Mouse (Mus musculus): ENCODE results near the gene Gm4952. TPM values are rescaled to one million over a fixed set of nuclear protein-coding genes. Genes with fewer than 3 reads are reported as not detected.

Gene Gm4952
- polyA plus RNA-seq, 1 experiment from 2014 or later, result not detected

GRCm38 (mm10) chr19:12596290-12597072 lies 3.3 kb upstream of the Gm4952 start:
- peak; percentile 68 for ATAC-seq
- Histone ChIP-seq H3K4me1 (ENCODE audit: control insufficient read depth, insufficient read depth, low read length) (peaks cover 13% of the 10 kb centered on the region), H3K9me3 (replicated peaks; ENCODE audit: control insufficient read depth, low read length, poor library complexity, severe bottlenecking) (no peaks in the 10 kb centered on the region), H3K27ac (ENCODE audit: low read length) (peak overlapping the region; percentile 92), H3K27me3 (ENCODE audit: control insufficient read depth, insufficient read depth, low read depth, low read length) (no peaks in the 10 kb centered on the region), H3K4me3 (ENCODE audit: low read depth, low read length) (peak overlapping the region; percentile 64), H3K4me2 (ENCODE audit: low read length) (peak overlapping the region; percentile 72), H3K9ac (ENCODE audit: low read depth, low read length) (peak overlapping the region; percentile 80), H3K36me3 (ENCODE audit: control insufficient read depth, insufficient read depth, low read length) (no peaks in the 10 kb centered on the region)
- WGBS, result 18% methylated on average over 21 of the region's 23 CpGs

DNA sequence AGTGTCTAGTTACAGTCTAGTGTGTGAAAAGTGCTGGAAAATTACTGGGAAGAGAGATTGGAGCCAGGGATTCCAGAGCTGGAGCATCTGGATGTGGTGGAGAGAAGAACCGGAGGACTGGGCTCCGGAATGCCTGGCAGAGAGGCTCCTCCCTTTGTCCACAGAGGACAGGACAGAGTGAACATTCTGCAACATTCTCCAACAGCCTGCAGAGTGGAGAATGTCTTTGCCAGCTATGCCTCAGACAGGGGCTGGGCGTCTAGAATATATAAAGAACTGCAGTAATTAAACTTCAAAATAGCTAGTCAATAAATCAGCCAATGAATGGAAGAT lies 2.7 kb upstream of the Gm4952 start:
- no peaks in the 10 kb centered on the region for H3K9me3 ChIP-seq (replicated peaks; ENCODE audit: control insufficient read depth, low read length, poor library complexity, severe bottlenecking)
- peak overlapping the region; percentile 72 for H3K4me2 ChIP-seq (ENCODE audit: low read length)
- H3K4me1 ChIP-seq (ENCODE audit: control insufficient read depth, insufficient read depth, low read length), result peaks cover 13% of the 10 kb centered on the region
- H3K36me3 ChIP-seq (ENCODE audit: control insufficient read depth, insufficient read depth, low read length), result no peaks in the 10 kb centered on the region
- peak overlapping the region; percentile 64 for H3K4me3 ChIP-seq (ENCODE audit: low read depth, low read length)
- WGBS, result 74% methylated on average over 3 of the region's 3 CpGs
- H3K27ac ChIP-seq (ENCODE audit: low read length), result peak overlapping the region; percentile 92; the same call in 1 of the 2 replicates
- no peak for ATAC-seq
- H3K9ac ChIP-seq (ENCODE audit: low read depth, low read length), result peak overlapping the region; percentile 80
- H3K27me3 ChIP-seq (ENCODE audit: control insufficient read depth, insufficient read depth, low read depth, low read length), result no peaks in the 10 kb centered on the region

DNA sequence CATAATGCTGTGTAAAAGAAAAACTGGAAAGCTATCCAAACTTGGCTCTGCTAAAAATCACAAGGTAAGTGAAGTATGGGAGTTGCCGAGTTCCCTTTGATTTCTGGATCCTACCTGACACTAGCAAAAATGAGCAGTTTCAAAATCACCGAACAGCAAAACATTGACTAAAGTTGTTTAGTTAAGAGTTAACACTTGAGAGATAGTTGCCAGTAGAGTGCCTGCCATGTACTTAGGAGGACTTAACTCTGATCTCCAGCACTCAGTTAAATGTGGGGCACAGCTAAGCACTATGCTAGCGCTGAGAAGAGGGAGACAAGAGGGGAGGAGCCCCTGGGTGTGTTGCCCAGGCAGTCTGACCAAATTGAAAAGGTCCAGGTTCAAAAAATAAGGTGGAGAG lies 1.1 kb upstream of the Gm4952 start:
- Histone ChIP-seq H3K4me2 (ENCODE audit: low read length) (no peak overlapping the region), H3K9me3 (replicated peaks; ENCODE audit: control insufficient read depth, low read length, poor library complexity, severe bottlenecking) (no peaks in the 10 kb centered on the region), H3K4me3 (ENCODE audit: low read depth, low read length) (no peak overlapping the region), H3K4me1 (ENCODE audit: control insufficient read depth, insufficient read depth, low read length) (peaks cover 13% of the 10 kb centered on the region), H3K9ac (ENCODE audit: low read depth, low read length) (no peak overlapping the region), H3K36me3 (ENCODE audit: control insufficient read depth, insufficient read depth, low read length) (no peaks in the 10 kb centered on the region), H3K27me3 (ENCODE audit: control insufficient read depth, insufficient read depth, low read depth, low read length) (no peaks in the 10 kb centered on the region), H3K27ac (ENCODE audit: low read length) (no peak overlapping the region)
- WGBS, result 79% methylated on average over 3 of the region's 3 CpGs
- no peak for ATAC-seq

GRCm38 (mm10) chr19:12600684-12601480 lies 1.1 kb downstream of the Gm4952 start:
- 55% methylated on average over 2 of the region's 2 CpGs for WGBS
- H3K9me3 ChIP-seq (replicated peaks; ENCODE audit: control insufficient read depth, low read length, poor library complexity, severe bottlenecking), result no peaks in the 10 kb centered on the region
- H3K4me3 ChIP-seq (ENCODE audit: low read depth, low read length), result no peak overlapping the region
- H3K27me3 ChIP-seq (ENCODE audit: control insufficient read depth, insufficient read depth, low read depth, low read length), result no peaks in the 10 kb centered on the region
- no peak overlapping the region for H3K27ac ChIP-seq (ENCODE audit: low read length)
- no peak for ATAC-seq
- H3K4me1 ChIP-seq (ENCODE audit: control insufficient read depth, insufficient read depth, low read length), result peaks cover 13% of the 10 kb centered on the region
- H3K9ac ChIP-seq (ENCODE audit: low read depth, low read length), result no peak overlapping the region
- no peaks in the 10 kb centered on the region for H3K36me3 ChIP-seq (ENCODE audit: control insufficient read depth, insufficient read depth, low read length)
- H3K4me2 ChIP-seq (ENCODE audit: low read length), result no peak overlapping the region

DNA sequence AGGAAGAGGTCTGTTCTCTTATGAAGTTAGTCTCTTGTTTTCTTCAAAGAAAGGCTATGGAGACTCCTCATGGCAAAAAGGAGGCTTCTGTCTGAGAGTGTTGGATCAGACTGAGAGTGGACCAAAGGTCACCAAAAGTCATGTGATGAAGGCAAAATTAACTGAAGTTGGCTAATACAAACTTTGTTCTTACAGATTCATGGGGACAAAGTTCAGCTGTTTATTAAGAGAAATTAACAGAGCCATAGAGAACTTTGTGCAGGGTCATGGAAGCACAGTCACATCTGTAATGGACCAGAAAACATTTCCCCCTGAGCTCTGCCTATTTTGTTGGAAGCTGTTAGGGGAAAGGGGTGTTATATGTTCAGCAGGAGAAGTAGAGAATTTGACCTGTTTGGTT lies 8.6 kb downstream of the Gm4952 start:
- no peak for ATAC-seq
- Histone ChIP-seq H3K4me3 (ENCODE audit: low read depth, low read length) (no peak overlapping the region), H3K9me3 (replicated peaks; ENCODE audit: control insufficient read depth, low read length, poor library complexity, severe bottlenecking) (no peaks in the 10 kb centered on the region), H3K36me3 (ENCODE audit: control insufficient read depth, insufficient read depth, low read length) (no peaks in the 10 kb centered on the region), H3K27ac (ENCODE audit: low read length) (no peak overlapping the region), H3K4me1 (ENCODE audit: control insufficient read depth, insufficient read depth, low read length) (no peaks in the 10 kb centered on the region), H3K4me2 (ENCODE audit: low read length) (no peak overlapping the region), H3K9ac (ENCODE audit: low read depth, low read length) (no peak overlapping the region), H3K27me3 (ENCODE audit: control insufficient read depth, insufficient read depth, low read depth, low read length) (no peaks in the 10 kb centered on the region)

DNA sequence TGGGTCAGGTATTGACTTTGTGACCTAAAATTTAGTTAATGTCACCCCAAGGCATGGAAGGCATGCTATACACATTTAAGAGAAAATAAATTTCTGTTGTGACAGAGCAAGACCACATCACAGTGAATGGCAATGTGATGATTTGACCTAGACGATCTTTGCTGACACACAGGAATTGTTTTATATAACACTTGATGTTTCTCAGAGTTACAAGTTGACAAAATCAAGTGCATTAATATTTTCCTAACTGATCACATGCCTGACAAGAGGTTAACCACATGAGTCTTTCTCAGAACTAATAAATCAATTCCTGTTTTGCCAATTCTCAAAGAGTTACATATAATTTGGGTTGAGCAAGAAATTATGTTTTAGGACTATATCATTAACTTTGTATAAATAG lies 13.9 kb downstream of the Gm4952 start:
- H3K36me3 ChIP-seq (ENCODE audit: control insufficient read depth, insufficient read depth, low read length), result no peaks in the 10 kb centered on the region
- no peaks in the 10 kb centered on the region for H3K27me3 ChIP-seq (ENCODE audit: control insufficient read depth, insufficient read depth, low read depth, low read length)
- H3K4me1 ChIP-seq (ENCODE audit: control insufficient read depth, insufficient read depth, low read length), result no peaks in the 10 kb centered on the region
- no peak for ATAC-seq
- H3K9ac ChIP-seq (ENCODE audit: low read depth, low read length), result no peak overlapping the region
- no peaks in the 10 kb centered on the region for H3K9me3 ChIP-seq (replicated peaks; ENCODE audit: control insufficient read depth, low read length, poor library complexity, severe bottlenecking)
- no peak overlapping the region for H3K27ac ChIP-seq (ENCODE audit: low read length)
- H3K4me3 ChIP-seq (ENCODE audit: low read depth, low read length), result no peak overlapping the region
- no peak overlapping the region for H3K4me2 ChIP-seq (ENCODE audit: low read length)
- 87% methylated on average over 1 of the region's 1 CpGs for WGBS

DNA sequence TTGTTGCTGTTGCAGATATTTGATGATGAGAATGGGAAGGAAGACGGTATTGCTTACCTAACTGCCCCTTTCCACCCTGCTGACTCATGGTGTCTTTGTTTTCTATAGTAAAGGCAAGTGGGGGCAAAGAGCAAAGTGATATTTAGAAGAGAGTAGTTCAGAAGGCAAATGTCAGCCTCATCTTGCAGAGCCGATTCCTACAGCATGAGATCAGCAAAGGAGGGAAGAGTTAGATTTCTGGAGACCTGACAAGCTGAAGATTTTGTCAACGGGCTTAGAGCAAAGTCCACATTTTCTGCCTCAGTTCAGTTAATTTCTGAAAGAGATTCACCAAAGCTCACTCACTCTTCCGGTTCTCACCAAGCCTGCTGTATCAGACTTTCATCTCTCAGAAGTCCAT lies 33.4 kb downstream of the Gm4952 start, which contains the start of gene Glyat:
Glyat (plus strand) TSS at position 133 of the 400 bp plus-strand sequence.
- 81% methylated on average over 4 of the region's 4 CpGs for WGBS
- H3K36me3 ChIP-seq (ENCODE audit: control insufficient read depth, insufficient read depth, low read length), result no peaks in the 10 kb centered on the region

GRCm38 (mm10) chr19:12634259-12634658 lies 34.5 kb downstream of the Gm4952 start:
- no peaks in the 10 kb centered on the region for H3K4me1 ChIP-seq (ENCODE audit: control insufficient read depth, insufficient read depth, low read length)
- no peak overlapping the region for H3K9ac ChIP-seq (ENCODE audit: low read depth, low read length)
- no peak overlapping the region for H3K4me2 ChIP-seq (ENCODE audit: low read length)
- no peak for ATAC-seq
- WGBS, result 89% methylated on average over 3 of the region's 3 CpGs
- H3K27ac ChIP-seq (ENCODE audit: low read length), result no peak overlapping the region
- no peaks in the 10 kb centered on the region for H3K9me3 ChIP-seq (replicated peaks; ENCODE audit: control insufficient read depth, low read length, poor library complexity, severe bottlenecking)
- H3K36me3 ChIP-seq (ENCODE audit: control insufficient read depth, insufficient read depth, low read length), result no peaks in the 10 kb centered on the region
- H3K27me3 ChIP-seq (ENCODE audit: control insufficient read depth, insufficient read depth, low read depth, low read length), result no peaks in the 10 kb centered on the region
- no peak overlapping the region for H3K4me3 ChIP-seq (ENCODE audit: low read depth, low read length)

More for the DNA sequence above, 33.4 kb downstream of the Gm4952 start, which contains the start of gene Glyat:
- Histone ChIP-seq H3K27me3 (ENCODE audit: control insufficient read depth, insufficient read depth, low read depth, low read length) (no peaks in the 10 kb centered on the region), H3K4me3 (ENCODE audit: low read depth, low read length) (no peak within 1 kb of the TSS), H3K9ac (ENCODE audit: low read depth, low read length) (no peak within 1 kb of the TSS), H3K4me1 (ENCODE audit: control insufficient read depth, insufficient read depth, low read length) (no peaks in the 10 kb centered on the region), H3K4me2 (ENCODE audit: low read length) (no peak within 1 kb of the TSS), H3K27ac (ENCODE audit: low read length) (no peak within 1 kb of the TSS), H3K9me3 (replicated peaks; ENCODE audit: control insufficient read depth, low read length, poor library complexity, severe bottlenecking) (no peaks in the 10 kb centered on the region)
- no peak for ATAC-seq

DNA sequence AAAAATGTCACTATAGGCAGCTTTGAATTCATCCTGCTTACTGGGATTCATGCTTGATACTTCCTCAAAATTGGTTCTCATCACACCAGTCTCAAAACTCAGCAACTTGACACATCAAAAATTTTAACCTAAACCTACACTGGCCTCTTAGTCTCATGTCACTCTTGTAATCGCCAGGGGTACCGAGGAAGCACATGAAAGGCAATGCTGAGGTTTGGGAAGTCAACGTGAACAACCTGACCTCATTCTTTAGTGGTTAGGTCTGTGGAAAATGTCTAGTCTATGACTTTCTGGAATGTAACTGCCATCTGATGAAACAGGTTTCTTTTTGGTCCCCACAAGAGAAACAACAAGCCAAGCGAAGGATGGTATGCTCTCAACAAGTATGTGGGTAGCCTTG lies 35.2 kb downstream of the Gm4952 start:
- Histone ChIP-seq H3K4me1 (ENCODE audit: control insufficient read depth, insufficient read depth, low read length) (no peaks in the 10 kb centered on the region), H3K9me3 (replicated peaks; ENCODE audit: control insufficient read depth, low read length, poor library complexity, severe bottlenecking) (no peaks in the 10 kb centered on the region)
- no peak for ATAC-seq

More for the DNA sequence above, 35.2 kb downstream of the Gm4952 start:
- no peak overlapping the region for H3K4me2 ChIP-seq (ENCODE audit: low read length)
- no peaks in the 10 kb centered on the region for H3K27me3 ChIP-seq (ENCODE audit: control insufficient read depth, insufficient read depth, low read depth, low read length)
- H3K27ac ChIP-seq (ENCODE audit: low read length), result no peak overlapping the region
- no peak overlapping the region for H3K9ac ChIP-seq (ENCODE audit: low read depth, low read length)
- 88% methylated on average over 4 of the region's 4 CpGs for WGBS
- no peak overlapping the region for H3K4me3 ChIP-seq (ENCODE audit: low read depth, low read length)
- no peaks in the 10 kb centered on the region for H3K36me3 ChIP-seq (ENCODE audit: control insufficient read depth, insufficient read depth, low read length)
